Mouse (Mus musculus) liver, postnatal 0 days (tissue): ENCODE results near the gene Pten. TPM values are rescaled to one million over a fixed set of nuclear protein-coding genes. Genes with fewer than 3 reads are reported as not detected.

Experiments used
- ATAC-seq: fragments of 200-750 bp; cut with Nextera tagmentation; 2 replicates; pipeline ENCODE4 v1.8.0; 2017; ENCODE audit warnings: mild to moderate bottlenecking, moderate library complexity
- DNase-seq: peaks from one replicate; pipeline ENCODE4 v3.0.0-alpha.2; 2016
- H3K27ac ChIP-seq: fragments of 300-500 bp; sonication (generic); 2 replicates; pipeline ENCODE4 v1.5.1; 2014; ENCODE audit warnings: antibody characterized with exemption, moderate library complexity, mild to moderate bottlenecking, low read depth
- H3K27me3 ChIP-seq: fragments of 300-500 bp; sonication (generic); 2 replicates; pipeline ENCODE4 v1.6.1; 2014; ENCODE audit warnings: low read length, control low read depth, mixed read lengths; ENCODE audit not compliant: insufficient read depth
- H3K36me3 ChIP-seq: fragments of 300-500 bp; sonication (generic); replicated peaks from 2 replicates; pipeline ENCODE4 v1.6.1; 2014; ENCODE audit warnings: mild to moderate bottlenecking, control low read depth, low read length, moderate library complexity, mixed read lengths; ENCODE audit not compliant: insufficient read depth
- H3K4me1 ChIP-seq: fragments of 300-500 bp; sonication (generic); 2 replicates; pipeline ENCODE4 v1.6.1; 2014; ENCODE audit warnings: antibody characterized with exemption, mild to moderate bottlenecking, control low read depth; ENCODE audit not compliant: insufficient read depth
- H3K4me2 ChIP-seq: fragments of 300-500 bp; sonication (generic); 2 replicates; pipeline ENCODE4 v1.6.1; 2014; ENCODE audit warnings: low read depth, mild to moderate bottlenecking, low read length, moderate library complexity, mixed read lengths
- H3K4me3 ChIP-seq: fragments of 300-500 bp; sonication (generic); 2 replicates; pipeline ENCODE4 v1.5.1; 2014; ENCODE audit warnings: low read depth, low read length
- H3K9ac ChIP-seq: fragments of 300-500 bp; sonication (generic); replicated peaks from 2 replicates; pipeline ENCODE4 v1.6.1; 2014; ENCODE audit warnings: mild to moderate bottlenecking, moderate library complexity
- H3K9me3 ChIP-seq: fragments of 300-500 bp; sonication (generic); 2 replicates; pipeline ENCODE4 v1.6.1; 2016; ENCODE audit warnings: mild to moderate bottlenecking, control low read depth, low read length, mixed read lengths
- CTCF ChIP-seq: sonication (generic); IDR thresholded peaks from 2 replicates; pipeline ENCODE4 v1.5.1; 2016; ENCODE audit warnings: antibody characterized with exemption, low read depth
- EP300 ChIP-seq: IDR thresholded peaks from 2 replicates; pipeline ENCODE4 v1.6.1; 2016; ENCODE audit warnings: antibody characterized with exemption, low read depth, mild to moderate bottlenecking
- WGBS: fragments of 180-500 bp; shearing (Covaris S2); extraction: QIAGEN DNeasy Blood & Tissue Kit; methylation state at CpG from one replicate; pipeline ENCODE4 v1.1.7; 2014; ENCODE audit not compliant: insufficient replicate concordance; 5-methylcytosine and 5-hydroxymethylcytosine counted together
- polyA plus RNA-seq: library from polyadenylated mRNA; unstranded; fragments of >200 nt; fragmentation: Nextera tagmentation; extraction: Ambion mirVana; gene quantifications from 2 replicates; pipeline ENCODE4 v1.2.1, GENCODE M21; 2015

Gene Pten
- polyA plus RNA-seq, 1 experiment from 2014 or later: 5.1 TPM

DNA sequence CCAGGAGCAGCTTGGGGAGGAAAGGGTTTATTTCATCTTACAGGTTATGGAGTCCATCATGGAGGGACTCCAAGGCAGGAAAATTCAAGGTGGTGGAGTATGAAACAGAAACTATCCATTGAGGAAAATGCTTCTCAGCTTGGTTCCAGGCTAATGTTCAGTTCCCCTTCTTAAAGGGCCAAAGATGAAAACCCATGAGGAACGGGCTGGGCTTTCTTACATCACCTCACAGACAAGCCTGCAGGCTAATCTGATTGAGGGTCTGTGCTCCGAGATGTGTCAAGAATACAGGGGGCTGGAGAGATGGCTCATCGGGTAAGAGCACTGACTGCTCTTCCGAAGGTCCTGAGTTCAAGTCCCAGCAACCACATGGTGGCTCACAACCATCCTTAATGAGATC is 27.5 kb upstream of the Pten start:
- no peak for DNase-seq
- H3K4me3 ChIP-seq: no peak overlapping the region
- H3K36me3 ChIP-seq: no peaks in the 10 kb centered on the region
- no peak overlapping the region for H3K9ac ChIP-seq
- H3K4me2 ChIP-seq: no peak overlapping the region
- ATAC-seq: no peak
- H3K9me3 ChIP-seq: no peaks in the 10 kb centered on the region
- TF ChIP-seq CTCF: no peak
- TF ChIP-seq EP300: no peak
- H3K27ac ChIP-seq: no peak overlapping the region
- H3K4me1 ChIP-seq: 0 out of 2 replicates have a peak, but pooled peaks cover 4% of the 10 kb centered on the region
- WGBS: 74% methylated on average over 4 of the region's 4 CpGs
- H3K27me3 ChIP-seq: peaks cover 4% of the 10 kb centered on the region; the same call in 1 of the 2 replicates

DNA sequence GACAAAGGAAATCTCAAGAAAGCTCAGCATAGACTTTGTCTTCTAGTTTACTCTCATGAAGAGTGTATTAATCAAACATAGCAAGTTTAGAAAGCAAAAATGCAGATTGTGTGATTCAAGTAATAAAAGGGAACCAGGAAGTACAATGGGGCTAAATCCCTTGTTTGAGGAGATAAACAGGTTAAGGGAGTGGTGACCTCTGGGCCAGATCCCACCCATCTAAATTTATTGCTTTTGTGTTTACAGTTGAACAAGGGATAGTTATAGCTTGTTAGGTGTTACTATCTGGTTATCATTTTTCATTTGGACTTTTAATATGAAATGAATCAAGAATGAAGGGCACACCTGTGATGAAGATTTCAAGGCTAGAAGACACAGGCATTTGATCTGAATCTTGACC is 24.4 kb upstream of the Pten start:
- H3K4me2 ChIP-seq: no peak overlapping the region
- no peak for DNase-seq
- no peaks in the 10 kb centered on the region for H3K27me3 ChIP-seq
- no peak overlapping the region for H3K27ac ChIP-seq
- no peak for ATAC-seq
- no peak overlapping the region for H3K4me3 ChIP-seq
- H3K9me3 ChIP-seq: no peaks in the 10 kb centered on the region
- no peak for TF ChIP-seq CTCF
- no peak for TF ChIP-seq EP300
- H3K9ac ChIP-seq: no peak overlapping the region
- H3K4me1 ChIP-seq: no peaks in the 10 kb centered on the region
- no peaks in the 10 kb centered on the region for H3K36me3 ChIP-seq

DNA sequence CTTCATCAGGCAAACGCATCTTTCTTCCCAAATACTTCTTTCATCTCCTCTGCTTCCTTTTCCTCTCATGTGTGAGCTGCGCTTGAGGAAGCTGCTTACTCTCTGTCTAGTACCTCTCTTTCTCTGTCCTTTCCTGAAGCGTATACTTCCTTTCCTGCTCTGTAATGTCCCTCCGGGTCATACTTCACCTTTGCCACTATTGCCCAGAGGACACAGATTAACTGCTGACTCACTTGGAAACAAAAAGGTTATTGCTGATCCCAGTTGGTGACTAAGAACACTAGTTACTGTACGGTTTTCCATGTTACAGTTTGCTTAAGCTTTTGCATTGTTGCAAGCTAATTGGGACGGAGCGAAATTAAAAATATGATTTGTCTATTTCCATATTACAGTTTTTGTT is 19.5 kb upstream of the Pten start:
- no peaks in the 10 kb centered on the region for H3K27me3 ChIP-seq
- no peak overlapping the region for H3K4me2 ChIP-seq
- H3K9ac ChIP-seq: no peak overlapping the region
- no peak overlapping the region for H3K27ac ChIP-seq
- no peak for ATAC-seq
- H3K9me3 ChIP-seq: no peaks in the 10 kb centered on the region
- H3K36me3 ChIP-seq: no peaks in the 10 kb centered on the region
- 66% methylated on average over 7 of the region's 7 CpGs for WGBS
- no peak overlapping the region for H3K4me3 ChIP-seq
- DNase-seq: no peak
- H3K4me1 ChIP-seq: no peaks in the 10 kb centered on the region
- no peak for TF ChIP-seq CTCF
- TF ChIP-seq EP300: no peak

DNA sequence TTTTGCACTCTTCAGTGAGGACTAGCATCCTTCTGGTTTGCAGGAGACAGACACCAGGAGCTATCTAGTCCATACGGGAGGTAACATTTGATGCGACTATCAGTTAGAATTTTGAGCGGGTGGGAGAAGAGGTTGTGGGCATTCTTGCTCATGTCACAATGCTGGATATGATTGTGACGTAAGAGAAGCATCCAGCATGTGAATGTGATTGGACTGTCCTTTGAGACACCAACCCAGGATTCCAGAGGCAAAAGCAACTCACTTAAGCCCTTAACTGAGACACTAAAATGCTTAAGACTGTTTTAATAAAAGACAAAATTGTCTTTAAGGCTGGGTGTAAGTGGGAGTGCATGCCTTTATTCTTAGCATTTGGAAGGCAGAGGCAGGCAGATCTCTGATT is 17.6 kb upstream of the Pten start, which contains the start of gene Atad1:
Atad1 (minus strand) TSS at position 101 of the 400 bp plus-strand sequence.
- H3K9ac ChIP-seq: no peak within 1 kb of the TSS
- no peak within 1 kb of the TSS for H3K27ac ChIP-seq
- no peaks in the 10 kb centered on the region for H3K9me3 ChIP-seq
- no peak for TF ChIP-seq CTCF
- TF ChIP-seq EP300: no peak
- DNase-seq (no peak), ATAC-seq (no peak)
- WGBS: 90% methylated on average over 4 of the region's 4 CpGs
- no peaks in the 10 kb centered on the region for H3K27me3 ChIP-seq
- no peaks in the 10 kb centered on the region for H3K4me1 ChIP-seq
- H3K4me3 ChIP-seq: no peak within 1 kb of the TSS
- H3K36me3 ChIP-seq: no peaks in the 10 kb centered on the region
- no peak within 1 kb of the TSS for H3K4me2 ChIP-seq

DNA sequence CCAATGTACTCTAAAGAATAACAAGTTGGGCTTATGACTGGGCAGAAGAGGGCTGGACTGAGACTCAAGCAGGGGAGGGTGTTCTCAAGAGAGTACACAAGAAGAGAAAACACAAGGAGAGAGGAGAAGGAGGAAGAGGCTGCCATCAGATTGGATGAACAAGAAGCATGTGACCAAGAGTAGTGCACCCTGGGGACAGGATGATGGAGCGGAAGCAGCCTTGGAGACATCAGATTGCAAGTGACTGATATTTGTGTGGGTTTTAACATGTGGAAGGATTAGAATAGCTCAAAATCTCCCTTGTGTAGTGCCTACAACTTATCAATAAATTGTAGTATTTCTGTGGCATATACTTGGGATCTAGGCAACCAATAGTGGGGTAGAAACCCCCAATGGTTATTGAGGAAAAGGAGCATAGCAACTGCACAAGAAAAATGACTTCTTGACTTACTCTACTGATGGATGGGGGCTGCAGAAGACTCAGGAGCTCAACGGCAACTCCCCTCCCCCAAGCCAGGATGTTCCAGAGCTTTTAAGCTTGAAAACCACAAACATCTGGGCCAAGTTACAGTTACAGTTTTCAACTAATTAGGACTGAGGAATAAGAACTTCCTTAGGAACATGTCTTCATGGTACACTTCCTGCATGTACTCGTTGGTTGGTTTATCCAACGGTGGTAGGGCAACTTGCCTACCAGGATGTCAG is 16.5 kb upstream of the Pten start:
- Histone ChIP-seq H3K4me3 (no peak overlapping the region), H3K27ac (no peak overlapping the region; the same call in 1 of the 2 replicates), H3K27me3 (no peaks in the 10 kb centered on the region), H3K4me1 (no peaks in the 10 kb centered on the region), H3K4me2 (no peak overlapping the region), H3K9ac (no peak overlapping the region), H3K36me3 (no peaks in the 10 kb centered on the region), H3K9me3 (no peaks in the 10 kb centered on the region)
- TF ChIP-seq EP300 (no peak), CTCF (no peak)
- DNase-seq (no peak), ATAC-seq (peak; percentile 27; the same call in 1 of the 2 replicates)
- 41% methylated on average over 4 of the region's 4 CpGs for WGBS

DNA sequence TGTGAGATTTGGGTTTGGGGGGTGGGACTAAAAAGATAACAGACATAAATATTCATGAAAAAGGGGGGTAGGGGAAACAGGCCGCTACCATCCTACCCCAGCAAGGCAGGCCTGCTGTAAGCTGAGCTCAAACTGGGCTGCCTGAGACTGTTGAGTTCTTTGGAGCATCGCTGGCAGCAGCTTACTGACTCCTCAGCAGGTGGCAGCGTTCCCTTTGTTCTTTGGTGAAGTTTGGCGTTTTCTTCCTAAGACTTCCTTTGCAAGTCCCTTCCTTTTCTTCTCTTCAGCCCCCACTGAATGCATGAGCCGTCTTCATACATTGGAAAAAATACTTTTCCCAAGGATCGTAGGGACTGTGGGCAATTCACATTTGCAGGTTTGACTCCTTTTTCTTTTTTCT is 7.9 kb upstream of the Pten start:
- H3K27ac ChIP-seq: no peak overlapping the region
- DNase-seq: peak; percentile 35
- H3K4me2 ChIP-seq: no peak overlapping the region
- H3K27me3 ChIP-seq: no peaks in the 10 kb centered on the region
- no peaks in the 10 kb centered on the region for H3K36me3 ChIP-seq
- TF ChIP-seq CTCF: peak; percentile 60
- TF ChIP-seq EP300: no peak
- H3K4me3 ChIP-seq: no peak overlapping the region
- H3K4me1 ChIP-seq: peaks cover 2% of the 10 kb centered on the region; the same call in 1 of the 2 replicates
- H3K9ac ChIP-seq: no peak overlapping the region
- 35% methylated on average over 6 of the region's 6 CpGs for WGBS
- no peaks in the 10 kb centered on the region for H3K9me3 ChIP-seq
- ATAC-seq: no peak

DNA sequence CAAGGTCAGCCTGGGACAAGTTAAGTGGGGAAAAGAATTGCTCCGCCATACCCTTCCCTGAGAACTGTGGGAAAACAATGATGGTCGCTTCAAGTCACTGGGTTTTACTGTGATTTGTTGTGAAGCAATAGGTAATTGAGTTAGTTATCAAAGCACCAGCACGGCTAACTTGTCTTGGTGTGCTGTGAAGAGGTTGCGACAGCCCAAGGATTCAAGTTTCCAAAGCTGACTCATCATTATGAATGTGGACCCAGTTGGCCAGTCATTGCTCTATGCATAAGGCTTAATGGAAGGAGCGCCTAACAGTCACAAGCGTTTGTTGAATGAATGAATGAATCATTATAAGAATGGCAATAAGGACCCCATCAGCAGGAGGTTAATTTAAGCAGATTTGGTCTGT is 4.9 kb upstream of the Pten start:
- no peak overlapping the region for H3K4me3 ChIP-seq
- no peak overlapping the region for H3K9ac ChIP-seq
- 85% methylated on average over 6 of the region's 6 CpGs for WGBS
- no peak overlapping the region for H3K27ac ChIP-seq
- H3K9me3 ChIP-seq: no peaks in the 10 kb centered on the region
- DNase-seq: no peak
- peaks cover 14% of the 10 kb centered on the region for H3K4me1 ChIP-seq
- ATAC-seq: no peak
- H3K36me3 ChIP-seq: no peaks in the 10 kb centered on the region
- H3K4me2 ChIP-seq: no peak overlapping the region
- H3K27me3 ChIP-seq: no peaks in the 10 kb centered on the region
- TF ChIP-seq EP300: no peak
- TF ChIP-seq CTCF: no peak
